Comparison of ENCODE assay signal across 24 mouse cellular contexts in genomic region chr12:44286992-44287391, GRCm38 (mm10). TPM values are rescaled to one million over a fixed set of nuclear protein-coding genes. Genes with fewer than 3 reads are reported as not detected.
"Had no signal": no experiment of that assay in that cellular context is flagged by ENCODE, and none has a peak within 500 bp of the region (broad histone marks: within the 10 kb centered on the region; RNA-seq: fewer than 3 reads in every experiment).

No protein-coding gene starts in this region.

- H3K4me3 ChIP-seq: heart, embryonic 10.5 days; heart, embryonic 12.5 days; hindbrain, embryonic 10.5 days; hindbrain, embryonic 12.5 days; intestine, embryonic 15.5 days; layer of hippocampus, adult 2 months; left cerebral cortex, adult 2 months; limb, embryonic 10.5 days; limb, embryonic 12.5 days had no signal

- H3K9me3 ChIP-seq: heart, embryonic 10.5 days; heart, embryonic 12.5 days; hindbrain, embryonic 10.5 days; hindbrain, embryonic 12.5 days; intestine, embryonic 15.5 days; limb, embryonic 10.5 days; limb, embryonic 12.5 days had no signal

- H3K4me2 ChIP-seq: heart, embryonic 12.5 days; hindbrain, embryonic 12.5 days; hindbrain, embryonic 14.5 days; intestine, embryonic 15.5 days; limb, embryonic 12.5 days had no signal

- DNase-seq: gastrocnemius, postnatal 14 days; gastrocnemius, postnatal 36 days; heart, adult 18-20 months; heart, postnatal 10 days; heart, postnatal 4 days; kidney, adult 18-20 months; kidney, adult 8-10 months; kidney, postnatal 10 days; kidney, postnatal 25 days; kidney, postnatal 4 days had no signal

- ATAC-seq: hindbrain, embryonic 16.5 days; inflammation-experienced regulatory T-cells, adult 6 months; intestine, embryonic 15.5 days; intestine, postnatal 0 days had no signal

- H3K27me3 ChIP-seq: heart, embryonic 12.5 days; hindbrain, embryonic 12.5 days; intestine, embryonic 15.5 days; limb, embryonic 12.5 days had no signal

- H3K4me1 ChIP-seq: heart, embryonic 10.5 days; heart, embryonic 12.5 days; hindbrain, embryonic 10.5 days; hindbrain, embryonic 12.5 days; intestine, embryonic 15.5 days; limb, embryonic 10.5 days; limb, embryonic 12.5 days had no signal

- H3K9ac ChIP-seq: heart, embryonic 12.5 days; hindbrain, embryonic 12.5 days; hindbrain, embryonic 14.5 days; intestine, embryonic 15.5 days; limb, embryonic 12.5 days had no signal

- H3K27ac ChIP-seq: heart, embryonic 10.5 days; hindbrain, embryonic 10.5 days; hindbrain, embryonic 12.5 days; hindbrain, embryonic 14.5 days; intestine, embryonic 15.5 days; layer of hippocampus, adult 2 months; left cerebral cortex, adult 2 months; limb, embryonic 10.5 days; limb, embryonic 12.5 days had no signal

RNA-seq across cellular contexts. Expression of gene Nrcam, which starts 41.7 kb away (rescaled TPM):
- total RNA-seq: liver, adult 2 months had no signal
- polyA plus RNA-seq: liver, adult 2 months had no signal
